ENCODE assay signal across 32 mouse cellular contexts in genomic region chr14:121927451-121927850, GRCm38 (mm10). TPM values are rescaled to one million over a fixed set of nuclear protein-coding genes. Genes with fewer than 3 reads are reported as not detected.
DNase-seq lines count a peak whose midpoint lies in the region; ATAC-seq lines count a peak whose summit lies in the region.
"Had no signal": no experiment of that assay in that cellular context is flagged by ENCODE, and none has a peak within 500 bp of the region (broad histone marks: within the 10 kb centered on the region; RNA-seq: fewer than 3 reads in every experiment).

No protein-coding gene starts in this region.

- H3K36me3 ChIP-seq in intestine, embryonic 14.5 days (ENCODE audit: control insufficient read depth, insufficient read depth, low read length) = no peaks in the 10 kb centered on the region
- H3K36me3 ChIP-seq in intestine, embryonic 15.5 days = no peaks in the 10 kb centered on the region
- H3K36me3 ChIP-seq in midbrain, embryonic 12.5 days = no peaks in the 10 kb centered on the region
- 0 out of 2 replicates have a peak, but pooled peaks cover 3% of the 10 kb centered on the region for H3K36me3 ChIP-seq in midbrain, embryonic 14.5 days (ENCODE audit: control insufficient read depth, insufficient read depth, low read length)
- H3K36me3 ChIP-seq: forebrain, embryonic 15.5 days; heart, embryonic 15.5 days; limb, embryonic 10.5 days; limb, embryonic 15.5 days; midbrain, embryonic 13.5 days; neural tube, embryonic 15.5 days had no signal

- H3K4me1 ChIP-seq in intestine, embryonic 14.5 days (replicated peaks; ENCODE audit: control insufficient read depth, insufficient read depth, low read length) = no peaks in the 10 kb centered on the region; the same call in 1 of the 2 replicates
- H3K4me1 ChIP-seq in intestine, embryonic 15.5 days (replicated peaks) = 0 out of 2 replicates have a peak, but pooled peaks cover 5% of the 10 kb centered on the region
- H3K4me1 ChIP-seq in midbrain, embryonic 12.5 days = 0 out of 2 replicates have a peak, but pooled peaks cover 9% of the 10 kb centered on the region
- H3K4me1 ChIP-seq in midbrain, embryonic 14.5 days (ENCODE audit: control insufficient read depth, insufficient read depth, low read length) = no peaks in the 10 kb centered on the region
- H3K4me1 ChIP-seq: embryonic facial prominence, embryonic 12.5 days; forebrain, embryonic 15.5 days; limb, embryonic 10.5 days; limb, embryonic 15.5 days had no signal

- WGBS in intestine, embryonic 14.5 days = 91% methylated on average over 8 of the region's 8 CpGs
- WGBS in intestine, embryonic 15.5 days = 96% methylated on average over 8 of the region's 8 CpGs
- 95% methylated on average over 8 of the region's 8 CpGs for WGBS in midbrain, embryonic 12.5 days
- WGBS in midbrain, embryonic 14.5 days = 90% methylated on average over 8 of the region's 8 CpGs

- peak; percentile 86 for DNase-seq in heart, adult 11 months
- no peak for DNase-seq in heart, postnatal 25 days (ENCODE audit: low spot score)
- DNase-seq in intestine, embryonic 14.5 days (ENCODE audit: low spot score) = peak; percentile 42
- no peak for DNase-seq in midbrain, embryonic 14.5 days
- DNase-seq in frontal cortex, postnatal 10 days (ENCODE audit: low spot score in 2 of 2) = no peak
- DNase-seq: adrenal gland, postnatal 14 days; cerebellum, adult 11 months; cerebellum, adult 9-10 months; cerebellum, postnatal 36 days; gastrocnemius, postnatal 10 days; heart, postnatal 36 days; kidney, adult 18-20 months; kidney, postnatal 10 days; layer of hippocampus, adult 9-11 months; lung, adult 18-20 months; lung, postnatal 4 days; retina, postnatal 1 day; right cerebral cortex, postnatal 14 days; thymus, adult 2 months had no signal

- H3K27me3 ChIP-seq in intestine, embryonic 14.5 days (replicated peaks; ENCODE audit: control insufficient read depth, insufficient read depth, low read length) = no peaks in the 10 kb centered on the region
- H3K27me3 ChIP-seq in intestine, embryonic 15.5 days (replicated peaks) = no peaks in the 10 kb centered on the region
- no peaks in the 10 kb centered on the region for H3K27me3 ChIP-seq in midbrain, embryonic 12.5 days
- H3K27me3 ChIP-seq in midbrain, embryonic 14.5 days (ENCODE audit: control insufficient read depth, insufficient read depth, low read length) = no peaks in the 10 kb centered on the region
- H3K27me3 ChIP-seq: embryonic facial prominence, embryonic 12.5 days; forebrain, embryonic 15.5 days; heart, embryonic 15.5 days; limb, embryonic 15.5 days; megakaryocyte, embryonic 14.5 days; midbrain, embryonic 13.5 days; neural tube, embryonic 15.5 days; Patski had no signal

- H3K27ac ChIP-seq in intestine, embryonic 14.5 days (ENCODE audit: low read depth) = no peak overlapping the region
- no peak overlapping the region for H3K27ac ChIP-seq in intestine, embryonic 15.5 days
- no peak overlapping the region for H3K27ac ChIP-seq in midbrain, embryonic 12.5 days (replicated peaks)
- H3K27ac ChIP-seq in midbrain, embryonic 14.5 days (replicated peaks; ENCODE audit: low read depth, low read length) = no peak overlapping the region
- H3K27ac ChIP-seq: embryonic facial prominence, embryonic 12.5 days; forebrain, embryonic 15.5 days; heart, embryonic 15.5 days; limb, embryonic 10.5 days; limb, embryonic 15.5 days; midbrain, embryonic 13.5 days; neural tube, embryonic 15.5 days had no signal

- no peak for ATAC-seq in intestine, embryonic 14.5 days (replicated peaks; ENCODE audit: low FRiP score, low TSS enrichment, low read depth)
- ATAC-seq in intestine, embryonic 15.5 days = no peak
- peak; percentile 53; the same call in 1 of the 2 replicates for ATAC-seq in midbrain, embryonic 12.5 days (ENCODE audit: low FRiP score, low read depth)
- no peak for ATAC-seq in midbrain, embryonic 14.5 days (ENCODE audit: low FRiP score, low TSS enrichment)
- ATAC-seq: forebrain, embryonic 15.5 days; lung, postnatal 0 days; midbrain, embryonic 13.5 days; Patski had no signal

- H3K9me3 ChIP-seq in intestine, embryonic 14.5 days (ENCODE audit: control insufficient read depth, low read length) = no peaks in the 10 kb centered on the region
- no peaks in the 10 kb centered on the region for H3K9me3 ChIP-seq in intestine, embryonic 15.5 days
- H3K9me3 ChIP-seq in midbrain, embryonic 12.5 days = no peaks in the 10 kb centered on the region
- no peaks in the 10 kb centered on the region for H3K9me3 ChIP-seq in midbrain, embryonic 14.5 days (ENCODE audit: control insufficient read depth, low read length)
- H3K9me3 ChIP-seq: embryonic facial prominence, embryonic 12.5 days; forebrain, embryonic 15.5 days; heart, embryonic 15.5 days; limb, embryonic 10.5 days; limb, embryonic 15.5 days; megakaryocyte, embryonic 14.5 days; midbrain, embryonic 13.5 days; neural tube, embryonic 15.5 days had no signal

- intact Hi-C loops in heart, postnatal 25 days (cut with DNase I) = loop anchor here (10.0 kb wide), 1 partner anchor 207 kb away; no protein-coding TSS in a partner anchor

- H3K4me3 ChIP-seq in intestine, embryonic 14.5 days (ENCODE audit: low read depth, low read length) = no peak overlapping the region
- H3K4me3 ChIP-seq in intestine, embryonic 15.5 days (replicated peaks) = no peak overlapping the region
- H3K4me3 ChIP-seq in midbrain, embryonic 12.5 days = no peak overlapping the region
- H3K4me3 ChIP-seq in midbrain, embryonic 14.5 days (replicated peaks; ENCODE audit: low read depth, low read length) = no peak overlapping the region
- H3K4me3 ChIP-seq: embryonic facial prominence, embryonic 12.5 days; forebrain, embryonic 15.5 days; heart, embryonic 15.5 days; limb, embryonic 10.5 days; limb, embryonic 15.5 days; megakaryocyte, embryonic 14.5 days; midbrain, embryonic 13.5 days; neural tube, embryonic 15.5 days had no signal

- no peak overlapping the region for H3K9ac ChIP-seq in intestine, embryonic 14.5 days (ENCODE audit: low read length)
- no peak overlapping the region for H3K9ac ChIP-seq in intestine, embryonic 15.5 days
- no peak overlapping the region for H3K9ac ChIP-seq in midbrain, embryonic 12.5 days (replicated peaks)
- H3K9ac ChIP-seq in midbrain, embryonic 14.5 days (replicated peaks; ENCODE audit: low read length) = no peak overlapping the region
- H3K9ac ChIP-seq: embryonic facial prominence, embryonic 12.5 days; forebrain, embryonic 15.5 days; heart, embryonic 15.5 days; limb, embryonic 15.5 days; midbrain, embryonic 13.5 days; neural tube, embryonic 15.5 days had no signal

- H3K4me2 ChIP-seq in intestine, embryonic 14.5 days (ENCODE audit: low read length) = no peak overlapping the region
- H3K4me2 ChIP-seq in intestine, embryonic 15.5 days (replicated peaks) = no peak overlapping the region
- H3K4me2 ChIP-seq in midbrain, embryonic 12.5 days (replicated peaks) = no peak overlapping the region
- H3K4me2 ChIP-seq in midbrain, embryonic 14.5 days (ENCODE audit: low read length) = no peak overlapping the region
- H3K4me2 ChIP-seq: embryonic facial prominence, embryonic 12.5 days; forebrain, embryonic 15.5 days; heart, embryonic 15.5 days; limb, embryonic 15.5 days; midbrain, embryonic 13.5 days; neural tube, embryonic 15.5 days had no signal

RNA-seq across cellular contexts. Expression of gene Gpr18, which starts 11.9 kb away (rescaled TPM):
- under 1 TPM; 0.28 to 0.29 TPM for total RNA-seq in heart, postnatal 25 days (2021)
- 0.23 and 0.62 TPM in 2 replicates for polyA plus RNA-seq in intestine, embryonic 14.5 days (2014; fragmentation: Nextera tagmentation; extraction: Ambion mirVana)
- polyA plus RNA-seq in intestine, embryonic 15.5 days (2015; fragmentation: Nextera tagmentation; extraction: Ambion mirVana) = 0.29 and 0.34 TPM in 2 replicates
- polyA plus RNA-seq in midbrain, embryonic 12.5 days (2016; fragmentation: Nextera tagmentation; extraction: Ambion mirVana) = 0.23 and 0.35 TPM in 2 replicates
- polyA plus RNA-seq in midbrain, embryonic 14.5 days (2014; fragmentation: Nextera tagmentation; extraction: Ambion mirVana) = not detected in 2 replicates
- total RNA-seq: gastrocnemius, postnatal 10 days; left cerebral cortex, postnatal 10 days had no signal
- polyA plus RNA-seq: neural tube, embryonic 15.5 days had no signal

RNA-seq across cellular contexts. Expression of gene Gpr183, which starts 37.5 kb away (rescaled TPM):
- 1 to 10 TPM; 1.4 to 1.6 TPM for total RNA-seq in heart, postnatal 25 days (2021)
- 3.4 and 4.7 TPM in 2 replicates for polyA plus RNA-seq in intestine, embryonic 14.5 days (2014; fragmentation: Nextera tagmentation; extraction: Ambion mirVana)
- polyA plus RNA-seq in intestine, embryonic 15.5 days (2015; fragmentation: Nextera tagmentation; extraction: Ambion mirVana) = 3.7 TPM in 2 replicates
- polyA plus RNA-seq in midbrain, embryonic 12.5 days (2016; fragmentation: Nextera tagmentation; extraction: Ambion mirVana) = 1.2 TPM in 2 replicates
- polyA plus RNA-seq in midbrain, embryonic 14.5 days (2014; fragmentation: Nextera tagmentation; extraction: Ambion mirVana) = 0.67 and 0.72 TPM in 2 replicates
- polyA plus RNA-seq: Patski had no signal

RNA-seq across cellular contexts. Expression of gene Ubac2, which starts 49.0 kb away (rescaled TPM):
- total RNA-seq in heart, postnatal 25 days (2021) = 10 to 100 TPM; 25.9 to 27.4 TPM
- polyA plus RNA-seq in intestine, embryonic 14.5 days (2014; fragmentation: Nextera tagmentation; extraction: Ambion mirVana) = 67.5 and 72.4 TPM in 2 replicates
- polyA plus RNA-seq in intestine, embryonic 15.5 days (2015; fragmentation: Nextera tagmentation; extraction: Ambion mirVana) = 59.3 and 61.1 TPM in 2 replicates
- polyA plus RNA-seq in midbrain, embryonic 12.5 days (2016; fragmentation: Nextera tagmentation; extraction: Ambion mirVana) = 58.9 and 59.2 TPM in 2 replicates
- 37.4 and 52.4 TPM in 2 replicates for polyA plus RNA-seq in midbrain, embryonic 14.5 days (2014; fragmentation: Nextera tagmentation; extraction: Ambion mirVana)

Comparison
In these comparisons a context has a peak if more than half of its experiments do, and no peak if none do; other contexts are left out.
1. DNase-seq: peak in heart, adult 11 months (single experiment) and intestine, embryonic 14.5 days (single experiment); none in heart, postnatal 25 days (single experiment), midbrain, embryonic 14.5 days (single experiment) and frontal cortex, postnatal 10 days (0 of 2).